14 mouse cellular contexts compared by ENCODE assay signal in the genomic region with DNA sequence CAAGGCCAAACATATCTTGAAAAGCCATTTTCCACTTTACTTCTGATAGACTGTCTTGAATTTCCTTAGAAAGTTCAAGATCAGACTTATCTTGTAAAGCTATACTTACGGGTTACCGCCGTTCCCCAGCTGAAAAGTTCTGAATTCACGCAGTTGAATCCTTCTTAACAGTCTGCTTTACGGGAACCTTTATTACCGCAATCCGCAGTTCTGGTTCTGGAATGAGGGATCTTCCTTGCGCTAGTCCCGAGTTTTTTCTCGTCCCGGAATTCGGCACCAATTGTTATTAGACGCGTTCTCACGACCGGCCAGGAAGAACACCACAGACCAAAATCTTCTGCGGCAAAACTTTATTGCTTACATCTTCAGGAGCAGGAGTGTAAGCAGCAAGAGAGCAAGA. TPM values are rescaled to one million over a fixed set of nuclear protein-coding genes. Genes with fewer than 3 reads are reported as not detected.
DNase-seq lines count a peak whose midpoint lies in the region; TF ChIP-seq lines count a peak whose summit lies in the region.
"Not testable (repeated sequence)": the region's sequence is repeated elsewhere in the genome, so short reads cannot be mapped to it uniquely, and the experiment has no call there.
"Had no signal": no experiment of that assay in that cellular context is flagged by ENCODE, and none has a peak within 500 bp of the region (broad histone marks: within the 10 kb centered on the region; RNA-seq: fewer than 3 reads in every experiment).

No protein-coding gene starts in this region.

- not testable (repeated sequence) for H3K4me1 ChIP-seq in lung, adult 2 months (ENCODE audit: control insufficient read depth, insufficient read depth, low read length)

- TF ChIP-seq POLR2A in lung, adult 2 months (IDR thresholded peaks at IDR 0.05; ENCODE audit: borderline replicate concordance, extremely low read depth, low read depth, low read length), result not testable (repeated sequence)

- not testable (repeated sequence) for H3K4me3 ChIP-seq in lung, adult 2 months (replicated peaks; ENCODE audit: extremely low read depth, low read depth, low read length)

- 94% methylated on average over 17 of the region's 17 CpGs for WGBS in lung, adult 2 months

- peak; percentile 49 to 85 for DNase-seq in adrenal gland, adult (ENCODE audit: inconsistent age in 2 of 2, low spot score in 1 of 2)
- peak; percentile 58 for DNase-seq in cerebellum, adult 9-11 months
- DNase-seq in gastrocnemius, postnatal 14 days, result peak; percentile 37
- DNase-seq in kidney, adult 18-20 months, result peak; percentile 47
- peak; percentile 46 to 62 for DNase-seq in layer of hippocampus, postnatal 10 days (ENCODE audit: low spot score in 2 of 2)
- DNase-seq in lung, adult 2 months, result peak; percentile 50
- DNase-seq in right cerebral cortex, postnatal 14 days, result peak; percentile 40
- DNase-seq in thymus, postnatal 25 days, result peak; percentile 39

- TF ChIP-seq CTCF in lung, adult 2 months (IDR thresholded peaks at IDR 0.05; ENCODE audit: insufficient read depth, low read length), result not testable (repeated sequence)

- intact Hi-C loops in gastrocnemius, postnatal 14 days (cut with DNase I; ENCODE audit: low total_unique reads), result not testable (repeated sequence)

RNA-seq across cellular contexts. Expression of a gene that starts 6.0 kb away (rescaled TPM):
- not detected for total RNA-seq in gastrocnemius, postnatal 14 days (2021)
- total RNA-seq in layer of hippocampus, postnatal 10 days (2021), result not detected
- not detected in 2 replicates for polyA plus RNA-seq in lung, adult 2 months (2012; rRNA removed)
- total RNA-seq: megakaryocyte progenitor cell, adult 5-6 weeks had no signal
- polyA plus RNA-seq: brain, embryonic 14.5 days; embryonic facial prominence, embryonic 10.5 days; forebrain, embryonic 12.5 days; heart, embryonic 15.5 days; intestine, embryonic 14.5 days had no signal

RNA-seq across cellular contexts. Expression of a gene that starts 21.4 kb away (rescaled TPM):
- total RNA-seq in gastrocnemius, postnatal 14 days (2021), result not detected
- total RNA-seq in layer of hippocampus, postnatal 10 days (2021), result not detected
- not detected in 2 replicates for polyA plus RNA-seq in lung, adult 2 months (2012; rRNA removed)
- total RNA-seq: megakaryocyte progenitor cell, adult 5-6 weeks had no signal
- polyA plus RNA-seq: brain, embryonic 14.5 days; embryonic facial prominence, embryonic 10.5 days; forebrain, embryonic 12.5 days; heart, embryonic 15.5 days; intestine, embryonic 14.5 days had no signal

RNA-seq across cellular contexts. Expression of a gene that starts 37.3 kb away (rescaled TPM):
- total RNA-seq in gastrocnemius, postnatal 14 days (2021), result not detected
- not detected for total RNA-seq in layer of hippocampus, postnatal 10 days (2021)
- polyA plus RNA-seq in lung, adult 2 months (2012; rRNA removed), result not detected in 2 replicates
- total RNA-seq: megakaryocyte progenitor cell, adult 5-6 weeks had no signal
- polyA plus RNA-seq: brain, embryonic 14.5 days; embryonic facial prominence, embryonic 10.5 days; forebrain, embryonic 12.5 days; heart, embryonic 15.5 days; intestine, embryonic 14.5 days had no signal
